Mouse (Mus musculus) heart, embryonic 11.5 days (tissue): ENCODE measurements at regions not wholly inside any gene's neighbourhood (a gene's known extent, or its start where the extent isn't known, plus 50 kb on each side); places are given as distances from the start of the nearest gene placed in this dataset.
A peak's percentile ranks its signal among the peaks of the same experiment; 100 is the strongest.

Experiments
- ATAC-seq: fragments of 200-750 bp; cut with Nextera tagmentation; replicated peaks from 2 replicates; pipeline ENCODE4 v1.8.0; 2017; ENCODE audit warnings: moderate library complexity; ENCODE audit not compliant: insufficient number of reproducible peaks, low FRiP score, low TSS enrichment
- H3K27ac ChIP-seq: fragments of 300-500 bp; sonication (generic); 2 replicates; pipeline ENCODE4 v1.5.1; 2014; ENCODE audit warnings: mild to moderate bottlenecking, low read depth, low read length
- H3K27me3 ChIP-seq: fragments of 300-500 bp; sonication (generic); 2 replicates; pipeline ENCODE4 v1.6.1; 2014; ENCODE audit warnings: mild to moderate bottlenecking, low read length, mixed read lengths; ENCODE audit not compliant: control insufficient read depth, insufficient read depth
- H3K36me3 ChIP-seq: fragments of 300-500 bp; sonication (generic); 2 replicates; pipeline ENCODE4 v1.6.1; 2014; ENCODE audit warnings: mild to moderate bottlenecking, low read length, moderate library complexity, mixed read lengths; ENCODE audit not compliant: control insufficient read depth, insufficient read depth
- H3K4me1 ChIP-seq: fragments of 300-500 bp; sonication (generic); 2 replicates; pipeline ENCODE4 v1.6.1; 2014; ENCODE audit warnings: low read length; ENCODE audit not compliant: control insufficient read depth, insufficient read depth
- H3K4me2 ChIP-seq: fragments of 300-500 bp; sonication (generic); 2 replicates; pipeline ENCODE4 v1.6.1; 2014; ENCODE audit warnings: mild to moderate bottlenecking, moderate library complexity
- H3K4me3 ChIP-seq: fragments of 300-500 bp; sonication (generic); 2 replicates; pipeline ENCODE4 v1.5.1; 2014; ENCODE audit warnings: low read depth, low read length
- H3K9ac ChIP-seq: fragments of 300-500 bp; sonication (generic); 2 replicates; pipeline ENCODE4 v1.6.1; 2014; ENCODE audit warnings: mild to moderate bottlenecking, low read depth, low read length, moderate library complexity
- H3K9me3 ChIP-seq: fragments of 300-500 bp; sonication (generic); replicated peaks from 2 replicates; pipeline ENCODE4 v1.6.1; 2016; ENCODE audit warnings: low read length; ENCODE audit not compliant: control insufficient read depth
- WGBS: fragments of 180-500 bp; shearing (Covaris S2); extraction: QIAGEN DNeasy Blood & Tissue Kit; methylation state at CpG from one replicate; pipeline ENCODE4 v1.1.7; 2014; ENCODE audit not compliant: insufficient replicate concordance; 5-methylcytosine and 5-hydroxymethylcytosine counted together

- Histone ChIP-seq H3K27me3 (no peaks in the 10 kb centered on the region), H3K4me3 (no peak overlapping the region), H3K36me3 (no peaks in the 10 kb centered on the region), H3K9me3 (no peaks in the 10 kb centered on the region), H3K9ac (no peak overlapping the region), H3K4me1 (no peaks in the 10 kb centered on the region), H3K4me2 (no peak overlapping the region), H3K27ac (no peak overlapping the region)
- 50% methylated on average over 3 of the region's 3 CpGs for WGBS
- no peak for ATAC-seq
Measured at GRCm38 (mm10) chr16:58281474-58281873, 126.8 kb upstream of the Dcbld2 start.

GRCm38 (mm10) chr16:58294457-58294856, 113.8 kb upstream of the Dcbld2 start:
- H3K4me2 ChIP-seq = no peak overlapping the region
- H3K4me1 ChIP-seq = peaks cover 6% of the 10 kb centered on the region
- no peak overlapping the region for H3K9ac ChIP-seq
- no peaks in the 10 kb centered on the region for H3K36me3 ChIP-seq
- no peaks in the 10 kb centered on the region for H3K9me3 ChIP-seq
- ATAC-seq = no peak
- 43% methylated on average over 3 of the region's 3 CpGs for WGBS
- no peak overlapping the region for H3K27ac ChIP-seq
- H3K27me3 ChIP-seq = no peaks in the 10 kb centered on the region
- H3K4me3 ChIP-seq = no peak overlapping the region

- ATAC-seq = no peak
- Histone ChIP-seq H3K4me2 (no peak overlapping the region), H3K4me3 (no peak overlapping the region), H3K9ac (no peak overlapping the region), H3K36me3 (no peaks in the 10 kb centered on the region), H3K27ac (no peak overlapping the region), H3K4me1 (peaks cover 6% of the 10 kb centered on the region), H3K9me3 (no peaks in the 10 kb centered on the region), H3K27me3 (no peaks in the 10 kb centered on the region)
- 81% methylated on average over 1 of the region's 1 CpGs for WGBS
Measured at GRCm38 (mm10) chr16:58295128-58295527, 113.1 kb upstream of the Dcbld2 start.

- Histone ChIP-seq H3K36me3 (no peaks in the 10 kb centered on the region), H3K4me3 (no peak overlapping the region), H3K27me3 (no peaks in the 10 kb centered on the region), H3K27ac (no peak overlapping the region), H3K9me3 (no peaks in the 10 kb centered on the region), H3K4me1 (peaks cover 3% of the 10 kb centered on the region), H3K4me2 (no peak overlapping the region), H3K9ac (no peak overlapping the region)
- 20% methylated on average over 4 of the region's 4 CpGs for WGBS
- ATAC-seq = peak; percentile 68
Measured at GRCm38 (mm10) chr16:58299495-58299894, 108.7 kb upstream of the Dcbld2 start.

GRCm38 (mm10) chr16:58300098-58300497, 108.1 kb upstream of the Dcbld2 start:
- H3K27ac ChIP-seq = no peak overlapping the region
- ATAC-seq = no peak

GRCm38 (mm10) chr16:58303555-58303954, 104.7 kb upstream of the Dcbld2 start:
- Histone ChIP-seq H3K27me3 (no peaks in the 10 kb centered on the region), H3K4me1 (no peaks in the 10 kb centered on the region), H3K9ac (no peak overlapping the region), H3K4me3 (no peak overlapping the region), H3K9me3 (no peaks in the 10 kb centered on the region; the same call in 1 of the 2 replicates), H3K4me2 (no peak overlapping the region), H3K27ac (no peak overlapping the region), H3K36me3 (no peaks in the 10 kb centered on the region)
- ATAC-seq = no peak
- WGBS = 51% methylated on average over 5 of the region's 5 CpGs

More at GRCm38 (mm10) chr16:58300098-58300497, 108.1 kb upstream of the Dcbld2 start:
- Histone ChIP-seq H3K4me2 (no peak overlapping the region), H3K4me1 (no peaks in the 10 kb centered on the region), H3K4me3 (no peak overlapping the region), H3K9me3 (no peaks in the 10 kb centered on the region), H3K27me3 (no peaks in the 10 kb centered on the region), H3K9ac (no peak overlapping the region), H3K36me3 (no peaks in the 10 kb centered on the region)
- 85% methylated on average over 6 of the region's 6 CpGs for WGBS

- no peak for ATAC-seq
- no peaks in the 10 kb centered on the region for H3K36me3 ChIP-seq
- H3K9me3 ChIP-seq = no peaks in the 10 kb centered on the region
- no peaks in the 10 kb centered on the region for H3K4me1 ChIP-seq
- H3K27me3 ChIP-seq = no peaks in the 10 kb centered on the region
- H3K4me2 ChIP-seq = no peak overlapping the region
- 72% methylated on average over 6 of the region's 6 CpGs for WGBS
- H3K27ac ChIP-seq = no peak overlapping the region
- H3K9ac ChIP-seq = no peak overlapping the region
- no peak overlapping the region for H3K4me3 ChIP-seq
Measured at GRCm38 (mm10) chr16:58316889-58317455, 91.3 kb upstream of the Dcbld2 start.

GRCm38 (mm10) chr16:58331087-58331486, 77.2 kb upstream of the Dcbld2 start:
- Histone ChIP-seq H3K4me1 (no peaks in the 10 kb centered on the region), H3K36me3 (no peaks in the 10 kb centered on the region), H3K9ac (no peak overlapping the region), H3K27ac (no peak overlapping the region), H3K4me2 (no peak overlapping the region), H3K9me3 (peaks cover 3% of the 10 kb centered on the region; the same call in 1 of the 2 replicates), H3K4me3 (no peak overlapping the region), H3K27me3 (no peaks in the 10 kb centered on the region)
- ATAC-seq = no peak
- WGBS = 54% methylated on average over 3 of the region's 3 CpGs

- WGBS = 78% methylated on average over 5 of the region's 5 CpGs
- H3K4me2 ChIP-seq = no peak overlapping the region
Measured at GRCm38 (mm10) chr16:58343921-58344320, 64.3 kb upstream of the Dcbld2 start.

More at GRCm38 (mm10) chr16:58343921-58344320, 64.3 kb upstream of the Dcbld2 start:
- Histone ChIP-seq H3K36me3 (no peaks in the 10 kb centered on the region), H3K4me3 (no peak overlapping the region), H3K9me3 (no peaks in the 10 kb centered on the region), H3K27me3 (no peaks in the 10 kb centered on the region), H3K9ac (no peak overlapping the region), H3K4me1 (no peaks in the 10 kb centered on the region), H3K27ac (no peak overlapping the region)
- ATAC-seq = no peak
